In the genomic region with DNA sequence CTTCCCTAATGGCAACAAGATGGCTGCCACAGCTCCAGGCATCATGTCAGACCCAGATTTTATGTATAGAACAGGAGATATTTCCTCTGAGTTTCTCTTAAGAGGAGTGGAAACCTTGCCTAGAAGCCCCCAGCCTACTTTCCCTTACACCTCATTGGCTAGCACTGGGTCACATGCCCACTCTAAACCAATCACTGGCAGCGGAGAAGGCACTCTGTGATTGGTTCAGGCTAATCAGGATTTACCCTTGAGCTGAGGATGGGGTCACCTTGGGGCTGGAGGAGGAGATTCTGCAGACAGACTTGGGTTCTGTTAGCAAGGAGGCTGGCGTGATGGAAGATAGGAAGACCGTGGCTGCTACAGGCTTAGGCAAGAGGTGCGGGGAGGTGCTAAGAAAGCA, we compare ENCODE assay signal across 25 mouse cellular contexts. TPM values are rescaled to one million over a fixed set of nuclear protein-coding genes. Genes with fewer than 3 reads are reported as not detected.
DNase-seq lines count a peak whose midpoint lies in the region.
"Had no signal": no experiment of that assay in that cellular context is flagged by ENCODE, and none has a peak within 500 bp of the region (broad histone marks: within the 10 kb centered on the region; RNA-seq: fewer than 3 reads in every experiment).

No protein-coding gene starts in this region.

- peaks cover 9% of the 10 kb centered on the region; the same call in 1 of the 2 replicates for H3K27me3 ChIP-seq in heart, embryonic 10.5 days (ENCODE audit: insufficient read depth, poor library complexity, severe bottlenecking)
- H3K27me3 ChIP-seq: forebrain, embryonic 15.5 days had no signal

- H3K27ac ChIP-seq in heart, embryonic 10.5 days, result peak overlapping the region; percentile 42; the same call in 1 of the 2 replicates
- H3K27ac ChIP-seq: embryonic facial prominence, embryonic 13.5 days; forebrain, embryonic 12.5 days; forebrain, embryonic 15.5 days; heart, embryonic 13.5 days; hindbrain, embryonic 14.5 days; hindbrain, postnatal 0 days had no signal

- 67% methylated on average over 4 of the region's 4 CpGs for WGBS in heart, embryonic 10.5 days

- H3K4me1 ChIP-seq in heart, embryonic 10.5 days, result peaks cover 60% of the 10 kb centered on the region
- H3K4me1 ChIP-seq: embryonic facial prominence, embryonic 13.5 days; forebrain, embryonic 15.5 days; heart, embryonic 13.5 days had no signal

- H3K9me3 ChIP-seq in heart, embryonic 10.5 days, result no peaks in the 10 kb centered on the region
- H3K9me3 ChIP-seq: embryonic facial prominence, embryonic 13.5 days; forebrain, embryonic 12.5 days; forebrain, embryonic 15.5 days; G1E; heart, embryonic 13.5 days had no signal

- H3K4me3 ChIP-seq in heart, embryonic 10.5 days, result no peak overlapping the region
- H3K4me3 ChIP-seq: embryonic facial prominence, embryonic 13.5 days; erythroblast, embryonic 14.5 days; forebrain, embryonic 12.5 days; forebrain, embryonic 15.5 days; heart, embryonic 13.5 days had no signal

- DNase-seq in heart, embryonic 10.5 days (ENCODE audit: low spot score), result no peak
- DNase-seq in heart, adult 8-10 months (ENCODE audit: low spot score), result no peak
- peak; percentile 32 for DNase-seq in ES-CJ7 (ENCODE audit: low read depth, low spot score)
- DNase-seq in R1 (ENCODE audit: low read depth, low spot score), result peak; percentile 65
- no peak for DNase-seq in gastrocnemius, postnatal 10 days
- no peak for DNase-seq in MN1 (ENCODE audit: low spot score)
- DNase-seq: adrenal gland, adult 2 months; adrenal gland, postnatal 14 days; cerebellum, adult 11 months; cerebellum, adult 2 months; cerebellum, adult 9-11 months; cerebellum, postnatal 25 days; gastrocnemius, postnatal 14 days; heart, adult 11 months; heart, postnatal 14 days; heart, postnatal 4 days; kidney, adult 18-20 months had no signal

- H3K36me3 ChIP-seq in heart, embryonic 10.5 days, result peaks cover 6% of the 10 kb centered on the region; the same call in 1 of the 2 replicates
- H3K36me3 ChIP-seq: embryonic facial prominence, embryonic 13.5 days; forebrain, embryonic 12.5 days; forebrain, embryonic 15.5 days; G1E; heart, embryonic 13.5 days had no signal

RNA-seq across cellular contexts. Expression of a gene that starts 10.0 kb away (rescaled TPM):
- 6.8 TPM in 2 replicates for polyA plus RNA-seq in heart, embryonic 10.5 days (2016; fragmentation: Nextera tagmentation; extraction: Ambion mirVana)
- 10 to 100 TPM; 10.4 to 18.4 (median 12.3) TPM for total RNA-seq in heart, adult 8-10 months (2022)
- 1 to 10 TPM; 2.1 to 2.4 TPM for total RNA-seq in gastrocnemius, postnatal 10 days (2021)
- polyA plus RNA-seq: erythroblast, embryonic 14.5 days had no signal

Comparison
In these comparisons a context has a peak if more than half of its experiments do, and no peak if none do; other contexts are left out.
1. DNase-seq: peak in ES-CJ7 (single experiment) and R1 (single experiment); none in heart, embryonic 10.5 days (single experiment), heart, adult 8-10 months (single experiment), gastrocnemius, postnatal 10 days (single experiment) and MN1 (single experiment).